Mouse (Mus musculus) stomach, postnatal 0 days (tissue): ENCODE results near the gene Rarres2.

Experiments
- CTCF ChIP-seq: IDR thresholded peaks from 2 replicates; pipeline ENCODE4 v1.5.1; 2016; ENCODE audit warnings: antibody characterized with exemption, low read depth, mild to moderate bottlenecking, moderate library complexity
- EP300 ChIP-seq: optimal IDR thresholded peaks from 2 replicates; pipeline ENCODE3; 2016; ENCODE audit warnings: antibody characterized with exemption

- no peak for TF ChIP-seq CTCF
- TF ChIP-seq EP300, result no peak
Observed at GRCm38 (mm10) chr6:48542631-48543030, 30.0 kb downstream of the Rarres2 start.
